8 mouse cellular contexts compared by ENCODE assay signal in the genomic region with DNA sequence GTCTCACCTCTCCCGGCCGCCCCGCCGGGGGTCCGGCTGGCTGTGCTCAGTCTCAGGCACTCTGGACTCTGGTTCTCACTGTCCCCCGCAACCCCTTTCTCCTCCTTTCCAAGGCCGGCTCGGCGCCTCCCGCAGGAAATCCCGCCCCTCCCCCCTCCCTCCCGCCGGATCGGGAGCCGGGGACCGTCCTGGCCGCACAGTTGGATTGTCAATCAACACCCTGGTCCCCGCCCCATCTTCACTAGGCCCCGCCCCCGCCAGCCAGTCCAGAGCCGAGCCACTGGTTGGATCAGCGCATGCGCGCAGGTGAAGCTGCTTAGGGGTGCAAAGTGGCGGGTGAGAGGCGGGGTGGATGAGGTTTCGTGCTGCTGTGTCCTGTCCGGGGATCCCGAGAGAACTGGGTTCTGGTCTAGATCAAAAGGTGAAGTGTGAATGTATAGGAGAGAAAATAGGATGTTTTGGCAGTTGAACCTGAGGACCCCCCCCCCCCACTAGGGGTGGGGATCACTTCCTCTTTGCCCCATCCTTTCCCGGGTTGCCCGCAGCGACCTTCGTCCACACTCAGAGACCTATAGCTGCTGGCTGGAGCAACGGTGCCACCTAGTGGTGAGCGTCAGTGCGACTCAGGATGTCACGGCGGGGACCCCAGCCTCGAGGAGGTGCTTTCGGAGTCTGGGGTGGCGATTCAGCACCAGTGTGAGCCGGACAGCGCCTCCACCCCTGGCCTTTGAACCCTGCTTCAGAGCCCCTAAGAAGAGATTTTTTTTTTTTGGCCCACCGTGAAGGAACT. TPM values are rescaled to one million over a fixed set of nuclear protein-coding genes. Genes with fewer than 3 reads are reported as not detected.
DNase-seq lines count a peak whose midpoint lies in the region; ATAC-seq and TF ChIP-seq lines count a peak whose summit lies in the region.

A gene (minus strand): TSS at position 133 of the 790 bp plus-strand sequence.

- WGBS in forebrain, postnatal 0 days = under 1% methylated on average over 41 of the region's 44 CpGs
- WGBS in lung, embryonic 15.5 days = under 1% methylated on average over 41 of the region's 44 CpGs

- peaks cover 50% of the 10 kb centered on the region for H3K27me3 ChIP-seq in G1E (ENCODE audit: insufficient read depth, low read length)
- H3K27me3 ChIP-seq in forebrain, postnatal 0 days (ENCODE audit: insufficient read depth, low read length) = no peaks in the 10 kb centered on the region
- H3K27me3 ChIP-seq in lung, embryonic 15.5 days = no peaks in the 10 kb centered on the region

- peak; percentile 86 for ATAC-seq in G1E (ENCODE audit: extremely low read depth, insufficient number of reproducible peaks, low FRiP score, poor library complexity, severe bottlenecking)
- peak; percentile 88 for ATAC-seq in forebrain, postnatal 0 days
- ATAC-seq in lung, embryonic 15.5 days (ENCODE audit: borderline replicate concordance, extremely low read depth, low FRiP score, low TSS enrichment) = peak; percentile 86

- H3K9ac ChIP-seq in forebrain, postnatal 0 days = peak within 1 kb of the TSS; percentile 76
- peak within 1 kb of the TSS; percentile 88 for H3K9ac ChIP-seq in lung, embryonic 15.5 days

- 0 out of 2 replicates have a peak within 1 kb of the TSS, but pooled peaks have one; percentile 40 for H3K27ac ChIP-seq in forebrain, postnatal 0 days (ENCODE audit: low read depth, low read length)
- peak within 1 kb of the TSS; percentile 75 for H3K27ac ChIP-seq in lung, embryonic 15.5 days

- DNase-seq in G1E (ENCODE audit: low spot score) = peak; percentile 92
- peak; percentile 95 to 96 for DNase-seq in cerebellum, adult 18-20 months
- DNase-seq in forebrain, postnatal 0 days = peak; percentile 92
- DNase-seq in heart, postnatal 4 days = peak; percentile 98
- peak; percentile 87 to 90 for DNase-seq in layer of hippocampus, adult 8-10 months (ENCODE audit: low spot score in 2 of 2)
- peak; percentile 96 for DNase-seq in ovary, adult 18-20 months (ENCODE audit: low spot score)
- peak; percentile 97 for DNase-seq in thymus, postnatal 0 days (ENCODE audit: low spot score)

- peak within 1 kb of the TSS; percentile 88 for H3K4me3 ChIP-seq in G1E (ENCODE audit: low read depth, low read length)
- peak within 1 kb of the TSS; percentile 92 for H3K4me3 ChIP-seq in forebrain, postnatal 0 days (ENCODE audit: low read depth, low read length)
- H3K4me3 ChIP-seq in lung, embryonic 15.5 days = peak within 1 kb of the TSS; percentile 83

- H3K9me3 ChIP-seq in G1E (replicated peaks) = no peaks in the 10 kb centered on the region
- H3K9me3 ChIP-seq in forebrain, postnatal 0 days (ENCODE audit: low read length) = no peaks in the 10 kb centered on the region
- H3K9me3 ChIP-seq in lung, embryonic 15.5 days = no peaks in the 10 kb centered on the region

- peaks cover 47% of the 10 kb centered on the region for H3K4me1 ChIP-seq in G1E (ENCODE audit: insufficient read depth, low read depth, low read length)
- peaks cover 15% of the 10 kb centered on the region for H3K4me1 ChIP-seq in forebrain, postnatal 0 days (ENCODE audit: insufficient read depth)
- H3K4me1 ChIP-seq in lung, embryonic 15.5 days = peaks cover 60% of the 10 kb centered on the region

- TF ChIP-seq CTCF in G1E (IDR thresholded peaks at IDR 0.05; ENCODE audit: low read depth, low read length) = peak; percentile 78; the same call in 1 of the 2 replicates
- peak; percentile 97 for TF ChIP-seq CTCF in forebrain, postnatal 0 days (IDR thresholded peaks at IDR 0.05; ENCODE audit: low read depth)

- peak within 1 kb of the TSS; percentile 95 for H3K4me2 ChIP-seq in forebrain, postnatal 0 days (ENCODE audit: low read depth)
- peak within 1 kb of the TSS; percentile 92 for H3K4me2 ChIP-seq in lung, embryonic 15.5 days

- peaks cover 32% of the 10 kb centered on the region for H3K36me3 ChIP-seq in G1E (replicated peaks)
- peaks cover 9% of the 10 kb centered on the region for H3K36me3 ChIP-seq in forebrain, postnatal 0 days (ENCODE audit: insufficient read depth)
- peaks cover 20% of the 10 kb centered on the region; the same call in 1 of the 2 replicates for H3K36me3 ChIP-seq in lung, embryonic 15.5 days

RNA-seq across cellular contexts. Expression of the gene that starts here (rescaled TPM):
- total RNA-seq in G1E (2014; fragmentation: Nextera tagmentation) (not detected in 2 replicates), G1E (2017) (0.17 and 0.33 TPM in 2 replicates)
- polyA plus RNA-seq in G1E (2012) = 0.02 and 0.04 TPM in 2 replicates
- 14.5 and 14.7 TPM in 2 replicates for total RNA-seq in forebrain, postnatal 0 days (2014; rRNA removed)
- polyA plus RNA-seq in forebrain, postnatal 0 days (2015; fragmentation: Nextera tagmentation; extraction: Ambion mirVana) = 4.5 and 6.1 TPM in 2 replicates
- total RNA-seq in heart, postnatal 4 days (2021) = 10 to 100 TPM; 51.7 to 58.8 TPM
- 10 to 100 TPM; 17.1 to 21.7 (median 20.0) TPM for total RNA-seq in layer of hippocampus, adult 8-10 months (2022)
- polyA plus RNA-seq in lung, embryonic 15.5 days (2015; fragmentation: Nextera tagmentation; extraction: Ambion mirVana) = 19.0 and 19.6 TPM in 2 replicates
- 3.5 and 3.7 TPM in 2 replicates for polyA plus RNA-seq in thymus, postnatal 0 days (2015; fragmentation: Nextera tagmentation; extraction: Ambion mirVana)

Comparison
In these comparisons a context has a peak if more than half of its experiments do, and no peak if none do; other contexts are left out.
1. Peak in every context shown above with its lines: DNase-seq, ATAC-seq, H3K4me3 ChIP-seq and H3K27ac ChIP-seq.
2. RNA of the gene that starts here (total RNA-seq): 51.7 to 58.8 TPM in heart, postnatal 4 days, 17.1 to 21.7 TPM in layer of hippocampus, adult 8-10 months and 14.5 to 14.7 TPM in forebrain, postnatal 0 days; 0.17 to 0.33 TPM in G1E; every median in the first group is over 10 times any median in the second.
3. Peak in DNase-seq, ATAC-seq and H3K4me3 ChIP-seq in G1E; RNA of the gene not detected or under 1 TPM.